In genomic region chr11:82869506-82870172, GRCm38 (mm10) we compare ENCODE assay signal across 8 mouse cellular contexts. TPM values are rescaled to one million over a fixed set of nuclear protein-coding genes. Genes with fewer than 3 reads are reported as not detected.
DNase-seq lines count a peak whose midpoint lies in the region; ATAC-seq and TF ChIP-seq lines count a peak whose summit lies in the region.

No protein-coding gene starts in this region.

- TF ChIP-seq CTCF in cortical plate, adult 2 months (IDR thresholded peaks at IDR 0.05; ENCODE audit: extremely low read depth, insufficient read depth, low read length): no peak
- TF ChIP-seq CTCF in forebrain, postnatal 0 days (IDR thresholded peaks at IDR 0.05; ENCODE audit: low read depth): no peak

- H3K4me1 ChIP-seq in kidney, embryonic 14.5 days (ENCODE audit: control insufficient read depth, insufficient read depth, low read length): 0 out of 2 replicates have a peak, but pooled peaks cover 3% of the 10 kb centered on the region
- H3K4me1 ChIP-seq in cortical plate, adult 2 months (ENCODE audit: control insufficient read depth, insufficient read depth, low read length): no peaks in the 10 kb centered on the region
- 0 out of 2 replicates have a peak, but pooled peaks cover 4% of the 10 kb centered on the region for H3K4me1 ChIP-seq in forebrain, postnatal 0 days (ENCODE audit: insufficient read depth)
- peaks cover 5% of the 10 kb centered on the region for H3K4me1 ChIP-seq in midbrain, embryonic 11.5 days (ENCODE audit: control insufficient read depth, insufficient read depth, low read length)

- TF ChIP-seq POLR2A in cortical plate, adult 2 months (IDR thresholded peaks at IDR 0.05; ENCODE audit: extremely low read depth, insufficient read depth, low read length): no peak

- peak overlapping the region; percentile 89 for H3K4me3 ChIP-seq in kidney, embryonic 14.5 days (ENCODE audit: low read length)
- peak overlapping the region; percentile 57 for H3K4me3 ChIP-seq in cortical plate, adult 2 months (ENCODE audit: insufficient read depth, low read length)
- 0 out of 2 replicates have a peak overlapping the region, but pooled peaks have one; percentile 72 for H3K4me3 ChIP-seq in forebrain, postnatal 0 days (ENCODE audit: low read depth, low read length)
- peak overlapping the region; percentile 66 for H3K4me3 ChIP-seq in midbrain, embryonic 11.5 days (ENCODE audit: low read depth, low read length)

- peak overlapping the region; percentile 69 for H3K4me2 ChIP-seq in kidney, embryonic 14.5 days (replicated peaks; ENCODE audit: low read depth, low read length)
- peak overlapping the region; percentile 79 for H3K4me2 ChIP-seq in forebrain, postnatal 0 days (ENCODE audit: low read depth)
- peak overlapping the region; percentile 67 for H3K4me2 ChIP-seq in midbrain, embryonic 11.5 days

- H3K27ac ChIP-seq in kidney, embryonic 14.5 days (ENCODE audit: low read depth, low read length): peak overlapping the region; percentile 82; the same call in 1 of the 2 replicates
- H3K27ac ChIP-seq in cortical plate, adult 2 months (ENCODE audit: insufficient read depth, low read length): 0 out of 2 replicates have a peak overlapping the region, but pooled peaks have one; percentile 80
- no peak overlapping the region for H3K27ac ChIP-seq in forebrain, postnatal 0 days (ENCODE audit: low read depth, low read length)
- no peak overlapping the region for H3K27ac ChIP-seq in midbrain, embryonic 11.5 days (ENCODE audit: low read depth, low read length)

- WGBS in kidney, embryonic 14.5 days: 57% methylated on average over 9 of the region's 9 CpGs
- WGBS in forebrain, postnatal 0 days: 70% methylated on average over 9 of the region's 9 CpGs
- WGBS in midbrain, embryonic 11.5 days: 73% methylated on average over 9 of the region's 9 CpGs

- no peaks in the 10 kb centered on the region for H3K9me3 ChIP-seq in kidney, embryonic 14.5 days (ENCODE audit: control insufficient read depth, low read length)
- H3K9me3 ChIP-seq in forebrain, postnatal 0 days (ENCODE audit: low read length): no peaks in the 10 kb centered on the region
- no peaks in the 10 kb centered on the region for H3K9me3 ChIP-seq in midbrain, embryonic 11.5 days (ENCODE audit: control insufficient read depth, low read length)

- no peaks in the 10 kb centered on the region for H3K27me3 ChIP-seq in kidney, embryonic 14.5 days (ENCODE audit: control insufficient read depth, insufficient read depth, low read length)
- no peaks in the 10 kb centered on the region for H3K27me3 ChIP-seq in forebrain, postnatal 0 days (ENCODE audit: insufficient read depth, low read length)
- H3K27me3 ChIP-seq in midbrain, embryonic 11.5 days (ENCODE audit: control insufficient read depth, insufficient read depth, low read length): no peaks in the 10 kb centered on the region

- no peak for ATAC-seq in kidney, embryonic 14.5 days (ENCODE audit: low FRiP score, low TSS enrichment)
- ATAC-seq in forebrain, postnatal 0 days: no peak
- no peak for ATAC-seq in midbrain, embryonic 11.5 days (ENCODE audit: low FRiP score)

- H3K9ac ChIP-seq in kidney, embryonic 14.5 days (ENCODE audit: low read depth, low read length): peak overlapping the region; percentile 76; the same call in 1 of the 2 replicates
- H3K9ac ChIP-seq in forebrain, postnatal 0 days: no peak overlapping the region
- no peak overlapping the region for H3K9ac ChIP-seq in midbrain, embryonic 11.5 days (ENCODE audit: low read length)

- no peaks in the 10 kb centered on the region for H3K36me3 ChIP-seq in kidney, embryonic 14.5 days (ENCODE audit: control insufficient read depth, insufficient read depth, low read length)
- H3K36me3 ChIP-seq in forebrain, postnatal 0 days (ENCODE audit: insufficient read depth): no peaks in the 10 kb centered on the region
- H3K36me3 ChIP-seq in midbrain, embryonic 11.5 days (ENCODE audit: control insufficient read depth, insufficient read depth, low read length): no peaks in the 10 kb centered on the region

- DNase-seq in kidney, postnatal 14 days: no peak
- DNase-seq in forebrain, postnatal 0 days: no peak
- peak; percentile 59 for DNase-seq in midbrain, embryonic 11.5 days (ENCODE audit: low spot score, missing footprints)
- no peak for DNase-seq in left cerebral cortex, postnatal 14 days (ENCODE audit: low spot score in 2 of 2)
- no peak for DNase-seq in urinary bladder, postnatal 10 days (ENCODE audit: low spot score)
- no peak for DNase-seq in thymus, postnatal 36 days

- intact Hi-C loops in left cerebral cortex, postnatal 14 days (cut with DNase I): no loop called here

RNA-seq across cellular contexts. Expression of gene Rffl, which starts 1.4 kb away (rescaled TPM):
- polyA plus RNA-seq in kidney, embryonic 14.5 days (2014; fragmentation: Nextera tagmentation; extraction: Ambion mirVana): 13.1 and 23.5 TPM in 2 replicates
- 11.1 and 12.7 TPM in 2 replicates for polyA plus RNA-seq in cortical plate, adult 2 months (2012; rRNA removed)
- 4.3 and 6.0 TPM in 2 replicates for total RNA-seq in forebrain, postnatal 0 days (2014; rRNA removed)
- 2.3 and 2.8 TPM in 2 replicates for polyA plus RNA-seq in forebrain, postnatal 0 days (2015; fragmentation: Nextera tagmentation; extraction: Ambion mirVana)
- polyA plus RNA-seq in midbrain, embryonic 11.5 days (2014; fragmentation: Nextera tagmentation; extraction: Ambion mirVana): 8.9 and 9.2 TPM in 2 replicates
- total RNA-seq in left cerebral cortex, postnatal 14 days (2021): 1 to 10 TPM; 5.1 to 6.4 TPM

RNA-seq across cellular contexts. Expression of gene Rad51d, which starts 20.8 kb away (rescaled TPM):
- polyA plus RNA-seq in kidney, embryonic 14.5 days (2014; fragmentation: Nextera tagmentation; extraction: Ambion mirVana): 8.8 and 11.5 TPM in 2 replicates
- 16.1 and 16.6 TPM in 2 replicates for polyA plus RNA-seq in cortical plate, adult 2 months (2012; rRNA removed)
- total RNA-seq in forebrain, postnatal 0 days (2014; rRNA removed): 8.6 and 9.5 TPM in 2 replicates
- polyA plus RNA-seq in forebrain, postnatal 0 days (2015; fragmentation: Nextera tagmentation; extraction: Ambion mirVana): 13.4 and 14.0 TPM in 2 replicates
- 13.7 and 17.4 TPM in 2 replicates for polyA plus RNA-seq in midbrain, embryonic 11.5 days (2014; fragmentation: Nextera tagmentation; extraction: Ambion mirVana)
- 10 to 100 TPM; 11.9 to 14.5 TPM for total RNA-seq in left cerebral cortex, postnatal 14 days (2021)

RNA-seq across cellular contexts. Expression of gene Fndc8, which starts 22.3 kb away (rescaled TPM):
- 0.19 and 0.23 TPM in 2 replicates for polyA plus RNA-seq in kidney, embryonic 14.5 days (2014; fragmentation: Nextera tagmentation; extraction: Ambion mirVana)
- polyA plus RNA-seq in cortical plate, adult 2 months (2012; rRNA removed): not detected in 2 replicates
- total RNA-seq in forebrain, postnatal 0 days (2014; rRNA removed): not detected in 2 replicates
- 0.06 and 0.29 TPM in 2 replicates for polyA plus RNA-seq in forebrain, postnatal 0 days (2015; fragmentation: Nextera tagmentation; extraction: Ambion mirVana)
- 0.19 and 0.30 TPM in 2 replicates for polyA plus RNA-seq in midbrain, embryonic 11.5 days (2014; fragmentation: Nextera tagmentation; extraction: Ambion mirVana)
- not detected for total RNA-seq in left cerebral cortex, postnatal 14 days (2021)

RNA-seq across cellular contexts. Expression of gene Nle1, which starts 38.6 kb away (rescaled TPM):
- 32.2 and 33.7 TPM in 2 replicates for polyA plus RNA-seq in kidney, embryonic 14.5 days (2014; fragmentation: Nextera tagmentation; extraction: Ambion mirVana)
- polyA plus RNA-seq in cortical plate, adult 2 months (2012; rRNA removed): 36.8 and 39.6 TPM in 2 replicates
- 31.5 and 34.9 TPM in 2 replicates for total RNA-seq in forebrain, postnatal 0 days (2014; rRNA removed)
- 26.4 and 27.2 TPM in 2 replicates for polyA plus RNA-seq in forebrain, postnatal 0 days (2015; fragmentation: Nextera tagmentation; extraction: Ambion mirVana)
- polyA plus RNA-seq in midbrain, embryonic 11.5 days (2014; fragmentation: Nextera tagmentation; extraction: Ambion mirVana): 22.9 and 23.7 TPM in 2 replicates
- 10 to 100 TPM; 31.2 to 35.6 TPM for total RNA-seq in left cerebral cortex, postnatal 14 days (2021)

RNA-seq across cellular contexts. Expression of gene Unc45b, which starts 40.7 kb away (rescaled TPM):
- 2.4 and 2.5 TPM in 2 replicates for polyA plus RNA-seq in kidney, embryonic 14.5 days (2014; fragmentation: Nextera tagmentation; extraction: Ambion mirVana)
- 2.0 and 2.7 TPM in 2 replicates for polyA plus RNA-seq in cortical plate, adult 2 months (2012; rRNA removed)
- 1.4 and 3.0 TPM in 2 replicates for total RNA-seq in forebrain, postnatal 0 days (2014; rRNA removed)
- 2.2 and 2.4 TPM in 2 replicates for polyA plus RNA-seq in forebrain, postnatal 0 days (2015; fragmentation: Nextera tagmentation; extraction: Ambion mirVana)
- 0.10 and 0.21 TPM in 2 replicates for polyA plus RNA-seq in midbrain, embryonic 11.5 days (2014; fragmentation: Nextera tagmentation; extraction: Ambion mirVana)
- 1 to 10 TPM; 2.9 to 4.3 TPM for total RNA-seq in left cerebral cortex, postnatal 14 days (2021)

Comparison
In these comparisons a context has a peak if more than half of its experiments do, and no peak if none do; other contexts are left out.
1. H3K27ac ChIP-seq: peak in kidney, embryonic 14.5 days (single experiment) and cortical plate, adult 2 months (single experiment); none in forebrain, postnatal 0 days (single experiment) and midbrain, embryonic 11.5 days (single experiment).
2. Peak in every context shown above with its lines, with median percentiles within 50 percentile points of each other: H3K4me2 ChIP-seq and H3K4me3 ChIP-seq.